Comparison of ENCODE assay signal across 8 mouse cellular contexts in the genomic region with DNA sequence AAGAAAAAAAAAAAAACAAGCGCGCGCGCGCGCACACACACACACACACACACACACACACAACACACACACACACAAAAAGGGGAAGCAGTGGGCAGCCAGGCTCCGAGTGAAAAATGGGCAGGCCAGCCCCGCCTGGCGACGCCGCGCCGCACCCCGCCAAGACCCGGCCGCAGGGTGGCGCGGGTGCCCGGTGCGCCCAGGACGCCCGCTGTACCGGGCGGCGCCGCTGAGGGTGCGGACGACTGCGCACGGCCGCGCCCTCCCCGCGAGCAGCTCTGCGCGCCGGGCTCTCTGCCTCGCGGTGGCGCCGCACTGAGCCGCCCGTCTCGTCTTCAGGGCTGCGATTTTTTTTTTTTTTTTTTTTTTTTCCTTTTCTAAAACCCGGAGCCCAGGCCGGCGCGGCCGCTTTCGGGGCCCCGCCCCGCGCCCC. TPM values are rescaled to one million over a fixed set of nuclear protein-coding genes. Genes with fewer than 3 reads are reported as not detected.
DNase-seq lines count a peak whose midpoint lies in the region; ATAC-seq lines count a peak whose summit lies in the region.

No protein-coding gene starts in this region.

- H3K4me3 ChIP-seq in embryonic facial prominence, embryonic 10.5 days, result peak overlapping the region; percentile 76
- peak overlapping the region; percentile 56 for H3K4me3 ChIP-seq in hindbrain, embryonic 15.5 days
- H3K4me3 ChIP-seq in liver, embryonic 16.5 days (ENCODE audit: low read depth, low read length), result peak overlapping the region; percentile 65
- H3K4me3 ChIP-seq in neural tube, embryonic 14.5 days (ENCODE audit: low read depth, low read length), result peak overlapping the region; percentile 58

- WGBS in embryonic facial prominence, embryonic 10.5 days, result under 1% methylated on average over 47 of the region's 54 CpGs
- WGBS in hindbrain, embryonic 15.5 days, result 0% methylated on average over 18 of the region's 54 CpGs
- under 1% methylated on average over 34 of the region's 54 CpGs for WGBS in liver, embryonic 16.5 days (ENCODE audit: insufficient replicate concordance)
- 1% methylated on average over 48 of the region's 54 CpGs for WGBS in neural tube, embryonic 14.5 days

- H3K4me1 ChIP-seq in embryonic facial prominence, embryonic 10.5 days, result peaks cover 66% of the 10 kb centered on the region
- peaks cover 31% of the 10 kb centered on the region for H3K4me1 ChIP-seq in hindbrain, embryonic 15.5 days (replicated peaks)
- peaks cover 7% of the 10 kb centered on the region for H3K4me1 ChIP-seq in liver, embryonic 16.5 days (ENCODE audit: control insufficient read depth, low read depth, low read length)
- H3K4me1 ChIP-seq in neural tube, embryonic 14.5 days (ENCODE audit: control insufficient read depth, insufficient read depth, low read length), result peaks cover 10% of the 10 kb centered on the region; the same call in 1 of the 2 replicates

- H3K27me3 ChIP-seq in embryonic facial prominence, embryonic 10.5 days (replicated peaks; ENCODE audit: low read depth, poor library complexity, severe bottlenecking), result peaks cover 78% of the 10 kb centered on the region
- peaks cover 36% of the 10 kb centered on the region for H3K27me3 ChIP-seq in hindbrain, embryonic 15.5 days
- peaks cover 72% of the 10 kb centered on the region for H3K27me3 ChIP-seq in liver, embryonic 16.5 days (ENCODE audit: control insufficient read depth, insufficient read depth, low read depth, low read length)
- peaks cover 39% of the 10 kb centered on the region for H3K27me3 ChIP-seq in neural tube, embryonic 14.5 days (ENCODE audit: control insufficient read depth, insufficient read depth, low read length)

- no peaks in the 10 kb centered on the region for H3K36me3 ChIP-seq in embryonic facial prominence, embryonic 10.5 days (replicated peaks)
- no peaks in the 10 kb centered on the region for H3K36me3 ChIP-seq in hindbrain, embryonic 15.5 days
- no peaks in the 10 kb centered on the region for H3K36me3 ChIP-seq in liver, embryonic 16.5 days (ENCODE audit: control insufficient read depth, insufficient read depth)
- H3K36me3 ChIP-seq in neural tube, embryonic 14.5 days (ENCODE audit: control insufficient read depth, insufficient read depth, low read length), result no peaks in the 10 kb centered on the region

- H3K27ac ChIP-seq in embryonic facial prominence, embryonic 10.5 days (replicated peaks), result peak overlapping the region; percentile 91
- H3K27ac ChIP-seq in hindbrain, embryonic 15.5 days (replicated peaks), result peak overlapping the region; percentile 82
- peak overlapping the region; percentile 89 for H3K27ac ChIP-seq in liver, embryonic 16.5 days (ENCODE audit: low read length)
- peak overlapping the region; percentile 52 for H3K27ac ChIP-seq in neural tube, embryonic 14.5 days (ENCODE audit: low read depth, low read length)

- peak overlapping the region; percentile 81 for H3K4me2 ChIP-seq in hindbrain, embryonic 15.5 days
- H3K4me2 ChIP-seq in liver, embryonic 16.5 days (ENCODE audit: low read depth, low read length), result peak overlapping the region; percentile 69
- peak overlapping the region; percentile 77 for H3K4me2 ChIP-seq in neural tube, embryonic 14.5 days (ENCODE audit: low read depth, low read length)

- DNase-seq in embryo, embryonic 11 days, result peak; percentile 90
- DNase-seq in embryo, embryonic 9.5 days (ENCODE audit: extremely low spot score), result no peak
- DNase-seq in B cell, adult 2 months, result peak; percentile 82 to 83
- DNase-seq in embryonic facial prominence, embryonic 10.5 days (ENCODE audit: low spot score), result no peak

- H3K9me3 ChIP-seq in embryonic facial prominence, embryonic 10.5 days, result no peaks in the 10 kb centered on the region
- H3K9me3 ChIP-seq in hindbrain, embryonic 15.5 days, result no peaks in the 10 kb centered on the region
- H3K9me3 ChIP-seq in liver, embryonic 16.5 days (replicated peaks; ENCODE audit: control insufficient read depth, low read length), result no peaks in the 10 kb centered on the region
- no peaks in the 10 kb centered on the region for H3K9me3 ChIP-seq in neural tube, embryonic 14.5 days (ENCODE audit: control insufficient read depth, low read length)

- peak; percentile 64 for ATAC-seq in hindbrain, embryonic 15.5 days (ENCODE audit: low FRiP score, low read depth)
- peak; percentile 9; the same call in 1 of the 2 replicates for ATAC-seq in liver, embryonic 16.5 days (ENCODE audit: low read depth)
- ATAC-seq in neural tube, embryonic 14.5 days (ENCODE audit: low read depth), result peak; percentile 75
- no peak for ATAC-seq in erythroid progenitor cell, adult 5-6 weeks (replicated peaks; ENCODE audit: low FRiP score, poor library complexity, severe bottlenecking)

- peak overlapping the region; percentile 53 for H3K9ac ChIP-seq in hindbrain, embryonic 15.5 days
- H3K9ac ChIP-seq in liver, embryonic 16.5 days (ENCODE audit: low read depth, low read length), result peak overlapping the region; percentile 48
- peak overlapping the region; percentile 68 for H3K9ac ChIP-seq in neural tube, embryonic 14.5 days (replicated peaks; ENCODE audit: low read depth, low read length)

RNA-seq across cellular contexts. Expression of gene Fosl2, which starts 0.7 kb away (rescaled TPM):
- 0.50 and 0.67 TPM in 2 replicates for polyA plus RNA-seq in embryonic facial prominence, embryonic 10.5 days (2016; fragmentation: Nextera tagmentation; extraction: Ambion mirVana)
- polyA plus RNA-seq in hindbrain, embryonic 15.5 days (2015; fragmentation: Nextera tagmentation; extraction: Ambion mirVana), result 0.55 and 0.61 TPM in 2 replicates
- 0.61 and 0.62 TPM in 2 replicates for polyA plus RNA-seq in liver, embryonic 16.5 days (2015; fragmentation: Nextera tagmentation; extraction: Ambion mirVana)
- 0.58 and 0.99 TPM in 2 replicates for polyA plus RNA-seq in neural tube, embryonic 14.5 days (2014; fragmentation: Nextera tagmentation; extraction: Ambion mirVana)
- total RNA-seq in erythroid progenitor cell, adult 5-6 weeks (2015; ENCODE audit: low replicate concordance), result 7.9 and 12.2 TPM in 2 replicates
- total RNA-seq in erythroid progenitor cell, adult 5-6 weeks (2017; ENCODE audit: low replicate concordance), result 2.4 and 2.9 TPM in 2 replicates

Comparison
In these comparisons a context has a peak if more than half of its experiments do, and no peak if none do; other contexts are left out.
1. DNase-seq: peak in embryo, embryonic 11 days (single experiment) and B cell, adult 2 months (2 of 2); none in embryo, embryonic 9.5 days (single experiment) and embryonic facial prominence, embryonic 10.5 days (single experiment).
2. Peak in every context shown above with its lines, with median percentiles within 50 percentile points of each other: H3K27ac ChIP-seq, H3K4me3 ChIP-seq, H3K4me2 ChIP-seq and H3K9ac ChIP-seq.